9 mouse cellular contexts compared by ENCODE assay signal in genomic region chr1:80576898-80577297, GRCm38 (mm10).
DNase-seq lines count a peak whose midpoint lies in the region; ATAC-seq and TF ChIP-seq lines count a peak whose summit lies in the region.
"Had no signal": no experiment of that assay in that cellular context is flagged by ENCODE, and none has a peak within 500 bp of the region (broad histone marks: within the 10 kb centered on the region; RNA-seq: fewer than 3 reads in every experiment).

No protein-coding gene starts in this region.

- H3K79me2 ChIP-seq in CH12.LX (replicated peaks; ENCODE audit: control insufficient read depth, extremely low read depth, insufficient read depth, poor library complexity, severe bottlenecking) = no peaks in the 10 kb centered on the region

- peak; percentile 21 to 62; a peak in 3 of 4 replicates for TF ChIP-seq CTCF in CH12.LX (conservative IDR thresholded peaks at IDR 0.05 in 1 of 2, IDR thresholded peaks at IDR 0.05 in 1 of 2; ENCODE audit: low read depth in 2 of 2, low read length in 2 of 2)
- TF ChIP-seq CTCF in small intestine, adult 2 months (IDR thresholded peaks at IDR 0.05; ENCODE audit: extremely low read depth, insufficient read length, insufficient replicate concordance, low read depth, low read length) = peak; percentile 24; the same call in 1 of the 2 replicates

- dilution Hi-C loops in CH12.LX (cut with MboI; ENCODE audit: extremely low pct_ligation_motif_present, extremely low pct_unique_long_range_greater_than_20kb, low sequenced_read_pairs) = no loop called here

- no peak for ATAC-seq in forebrain, embryonic 15.5 days (replicated peaks)

- in situ Hi-C loops in CH12.LX (cut with MboI; ENCODE audit: low pct_ligation_motif_present, low pct_unique_long_range_greater_than_20kb, low sequenced_read_pairs) = loop anchor here (25.0 kb wide), 1 partner anchor 710 kb away; no protein-coding TSS in a partner anchor

- H3K9me3 ChIP-seq in CH12.LX (replicated peaks; ENCODE audit: low read length) = no peaks in the 10 kb centered on the region
- H3K9me3 ChIP-seq in forebrain, embryonic 15.5 days = no peaks in the 10 kb centered on the region
- H3K9me3 ChIP-seq: limb, embryonic 12.5 days had no signal

- H3K4me2 ChIP-seq in CH12.LX (ENCODE audit: insufficient read depth, low read depth, poor library complexity, severe bottlenecking) = no peak overlapping the region
- no peak overlapping the region for H3K4me2 ChIP-seq in forebrain, embryonic 15.5 days (replicated peaks)
- H3K4me2 ChIP-seq: limb, embryonic 12.5 days had no signal

- peaks cover 48 to 83% of the 10 kb centered on the region in 2 experiments for H3K36me3 ChIP-seq in CH12.LX (replicated peaks in 1 of 2; ENCODE audit: control insufficient read depth in 1 of 2, insufficient read depth in 1 of 2, low read length in 1 of 2)
- H3K36me3 ChIP-seq in small intestine, adult 2 months (ENCODE audit: control insufficient read depth, insufficient read depth, low read length) = 0 out of 2 replicates have a peak, but pooled peaks cover 2% of the 10 kb centered on the region
- no peaks in the 10 kb centered on the region for H3K36me3 ChIP-seq in forebrain, embryonic 15.5 days
- H3K36me3 ChIP-seq: limb, embryonic 12.5 days had no signal

- no peaks in the 10 kb centered on the region for H3K27me3 ChIP-seq in CH12.LX (replicated peaks)
- H3K27me3 ChIP-seq in small intestine, adult 2 months (ENCODE audit: control insufficient read depth, insufficient read depth, low read length) = no peaks in the 10 kb centered on the region
- H3K27me3 ChIP-seq in forebrain, embryonic 15.5 days = no peaks in the 10 kb centered on the region
- H3K27me3 ChIP-seq: limb, embryonic 12.5 days had no signal

- H3K9ac ChIP-seq in CH12.LX (ENCODE audit: insufficient read depth, low read depth) = no peak overlapping the region
- H3K9ac ChIP-seq in forebrain, embryonic 15.5 days (replicated peaks) = no peak overlapping the region
- H3K9ac ChIP-seq: limb, embryonic 12.5 days had no signal

- TF ChIP-seq POLR2A in CH12.LX (IDR thresholded peaks at IDR 0.05; ENCODE audit: low read depth, low read length) = no peak
- no peak for TF ChIP-seq POLR2A in small intestine, adult 2 months (IDR thresholded peaks at IDR 0.05; ENCODE audit: low read depth, low read length)

- no peak overlapping the region for H3K27ac ChIP-seq in CH12.LX (ENCODE audit: insufficient read depth, low read depth)
- H3K27ac ChIP-seq in small intestine, adult 2 months (ENCODE audit: insufficient read depth, low read depth, low read length) = no peak overlapping the region
- H3K27ac ChIP-seq in forebrain, embryonic 15.5 days (replicated peaks) = no peak overlapping the region
- H3K27ac ChIP-seq: limb, embryonic 12.5 days had no signal

- H3K4me3 ChIP-seq in CH12.LX (replicated peaks in 1 of 3; ENCODE audit: low read depth in 2 of 3, low read length in 2 of 3, poor library complexity in 1 of 3) = no peak overlapping the region
- no peak overlapping the region for H3K4me3 ChIP-seq in small intestine, adult 2 months (ENCODE audit: low read depth, low read length)
- no peak overlapping the region for H3K4me3 ChIP-seq in forebrain, embryonic 15.5 days
- H3K4me3 ChIP-seq: limb, embryonic 12.5 days had no signal

- TF ChIP-seq RAD21 in CH12.LX (IDR thresholded peaks at IDR 0.05; ENCODE audit: low read depth, low read length) = no peak; the same call in none of the 2 replicates

- WGBS in small intestine, adult 2 months = 84% methylated on average over 2 of the region's 2 CpGs
- WGBS in forebrain, embryonic 15.5 days = 79% methylated on average over 2 of the region's 2 CpGs

- peak; percentile 3 for DNase-seq in kidney, adult 18-20 months
- no peak for DNase-seq in kidney, adult 9 months
- DNase-seq in CH12.LX (ENCODE audit: extremely low read depth) = peak; percentile 55
- peak; percentile 7 for DNase-seq in embryo, embryonic 9.5 days (ENCODE audit: extremely low spot score)
- DNase-seq in frontal cortex, postnatal 14 days (ENCODE audit: low spot score in 2 of 2) = no peak
- no peak for DNase-seq in gastrocnemius, postnatal 4 days (ENCODE audit: low spot score in 2 of 2)

- no peak for TF ChIP-seq EP300 in CH12.LX (IDR thresholded peaks at IDR 0.05; ENCODE audit: low read length)

- no peaks in the 10 kb centered on the region for H3K4me1 ChIP-seq in CH12.LX (ENCODE audit: control insufficient read depth in 1 of 2, insufficient read depth in 2 of 2)
- no peaks in the 10 kb centered on the region for H3K4me1 ChIP-seq in small intestine, adult 2 months (ENCODE audit: control insufficient read depth, insufficient read depth, insufficient read length, low read length)
- no peaks in the 10 kb centered on the region for H3K4me1 ChIP-seq in forebrain, embryonic 15.5 days
- H3K4me1 ChIP-seq: limb, embryonic 12.5 days had no signal

TF ChIP-seq in CH12.LX, 34 proteins besides CTCF, POLR2A, EP300 and RAD21:
- TF ChIP-seq MAZ (IDR thresholded peaks at IDR 0.05; ENCODE audit: low read depth, low read length) = no peak
- no peak for TF ChIP-seq ZC3H11A (IDR thresholded peaks at IDR 0.05; ENCODE audit: low read depth, low read length)
- no peak for TF ChIP-seq USF2 (conservative IDR thresholded peaks at IDR 0.05; ENCODE audit: low read depth, low read length)
- TF ChIP-seq SMC3 (IDR thresholded peaks at IDR 0.05; ENCODE audit: low read depth, low read length) = peak; percentile 34
- no peak for TF ChIP-seq ELF1 (IDR thresholded peaks at IDR 0.05; ENCODE audit: low read depth, low read length)
- no peak for TF ChIP-seq PAX5 (IDR thresholded peaks at IDR 0.05; ENCODE audit: low read length)
- TF ChIP-seq ZNF384 (IDR thresholded peaks at IDR 0.05; ENCODE audit: low read depth, low read length) = no peak
- no peak for TF ChIP-seq CHD2 (IDR thresholded peaks at IDR 0.05; ENCODE audit: low read length)

Comparison
In these comparisons a context has a peak if more than half of its experiments do, and no peak if none do; other contexts are left out.
1. DNase-seq: peak in kidney, adult 18-20 months (single experiment), CH12.LX (single experiment) and embryo, embryonic 9.5 days (single experiment); none in kidney, adult 9 months (single experiment), frontal cortex, postnatal 14 days (0 of 2) and gastrocnemius, postnatal 4 days (0 of 2).